Mouse (Mus musculus) lung, embryonic 14.5 days (tissue): Measurements from ENCODE around the gene Mmab. TPM values are rescaled to one million over a fixed set of nuclear protein-coding genes. Genes with fewer than 3 reads are reported as not detected.
A peak's percentile ranks its signal among the peaks of the same experiment; 100 is the strongest.

ENCODE experiments used
- ATAC-seq: fragments of 200-750 bp; cut with Nextera tagmentation; 2 replicates; pipeline ENCODE4 v1.8.0; 2017; ENCODE audit warnings: mild to moderate bottlenecking, moderate TSS enrichment, moderate library complexity; ENCODE audit not compliant: insufficient read depth
- DNase-seq: peaks from one replicate; pipeline ENCODE4 v3.0.0-alpha.2; 2015
- H3K27ac ChIP-seq: fragments of 300-500 bp; sonication (generic); 2 replicates; pipeline ENCODE4 v1.5.1; 2014; ENCODE audit warnings: low read depth, mild to moderate bottlenecking, moderate library complexity
- H3K27me3 ChIP-seq: fragments of 300-500 bp; sonication (generic); 2 replicates; pipeline ENCODE4 v1.6.1; 2014; ENCODE audit warnings: low read length, control low read depth; ENCODE audit not compliant: insufficient read depth
- H3K36me3 ChIP-seq: fragments of 300-500 bp; sonication (generic); 2 replicates; pipeline ENCODE4 v1.6.1; 2014; ENCODE audit warnings: control low read depth; ENCODE audit not compliant: insufficient read depth
- H3K4me1 ChIP-seq: fragments of 300-500 bp; sonication (generic); 2 replicates; pipeline ENCODE4 v1.6.1; 2014; ENCODE audit warnings: antibody characterized with exemption, control low read depth; ENCODE audit not compliant: insufficient read depth
- H3K4me2 ChIP-seq: fragments of 300-500 bp; sonication (generic); 2 replicates; pipeline ENCODE4 v1.6.1; 2014; ENCODE audit warnings: mild to moderate bottlenecking
- H3K4me3 ChIP-seq: fragments of 300-500 bp; sonication (generic); 2 replicates; pipeline ENCODE4 v1.5.1; 2014; ENCODE audit warnings: low read depth, low read length
- H3K9ac ChIP-seq: fragments of 300-500 bp; sonication (generic); 2 replicates; pipeline ENCODE4 v1.6.1; 2014
- H3K9me3 ChIP-seq: fragments of 300-500 bp; sonication (generic); 2 replicates; pipeline ENCODE4 v1.6.1; 2016; ENCODE audit warnings: low read depth, low read length, control low read depth
- CTCF ChIP-seq: IDR thresholded peaks from 2 replicates; pipeline ENCODE4 v1.5.1; 2016; ENCODE audit warnings: antibody characterized with exemption, low read depth
- WGBS: fragments of 180-500 bp; shearing (Covaris S2); extraction: QIAGEN DNeasy Blood & Tissue Kit; methylation state at CpG from one replicate; pipeline ENCODE4 v1.1.7; 2014; 5-methylcytosine and 5-hydroxymethylcytosine counted together
- polyA plus RNA-seq: library from polyadenylated mRNA; unstranded; fragments of >200 nt; fragmentation: Nextera tagmentation; extraction: Ambion mirVana; gene quantifications from 2 replicates; pipeline ENCODE4 v1.2.1, GENCODE M21; 2014

The Mmab gene
- polyA plus RNA-seq, 1 experiment from 2014 or later: 32.4 TPM

- no peak overlapping the region for H3K4me3 ChIP-seq
- WGBS: 52% methylated on average over 3 of the region's 3 CpGs
- no peaks in the 10 kb centered on the region for H3K27me3 ChIP-seq
Measured at GRCm38 (mm10) chr5:114470359-114470758, 26.5 kb upstream of the Mmab start.

GRCm38 (mm10) chr5:114468007-114468406 lies 24.1 kb upstream of the Mmab start:
- DNase-seq (no peak), ATAC-seq (no peak)
- H3K4me2 ChIP-seq: peak overlapping the region; percentile 54
- 58% methylated on average over 4 of the region's 4 CpGs for WGBS
- H3K27ac ChIP-seq: peak overlapping the region; percentile 86
- peak overlapping the region; percentile 29; the same call in 1 of the 2 replicates for H3K9ac ChIP-seq
- H3K4me3 ChIP-seq: no peak overlapping the region
- no peaks in the 10 kb centered on the region for H3K27me3 ChIP-seq
- no peaks in the 10 kb centered on the region for H3K36me3 ChIP-seq
- H3K4me1 ChIP-seq: peaks cover 12% of the 10 kb centered on the region
- no peak for TF ChIP-seq CTCF
- H3K9me3 ChIP-seq: no peaks in the 10 kb centered on the region

More at GRCm38 (mm10) chr5:114470359-114470758, 26.5 kb upstream of the Mmab start:
- Histone ChIP-seq H3K27ac (no peak overlapping the region), H3K4me2 (no peak overlapping the region), H3K4me1 (peaks cover 14% of the 10 kb centered on the region), H3K9me3 (no peaks in the 10 kb centered on the region), H3K9ac (no peak overlapping the region), H3K36me3 (no peaks in the 10 kb centered on the region)
- no peak for ATAC-seq
- no peak for TF ChIP-seq CTCF
- no peak for DNase-seq

- DNase-seq: peak; percentile 92
- ATAC-seq: peak; percentile 88
- Histone ChIP-seq H3K27me3 (no peaks in the 10 kb centered on the region), H3K4me2 (peak overlapping the region; percentile 54), H3K36me3 (no peaks in the 10 kb centered on the region), H3K27ac (peak overlapping the region; percentile 86), H3K4me1 (peaks cover 12% of the 10 kb centered on the region), H3K4me3 (peak overlapping the region; percentile 27), H3K9ac (peak overlapping the region; percentile 29), H3K9me3 (no peaks in the 10 kb centered on the region)
- 2% methylated on average over 13 of the region's 13 CpGs for WGBS
- no peak for TF ChIP-seq CTCF
Measured at GRCm38 (mm10) chr5:114467430-114467829, 23.6 kb upstream of the Mmab start.

GRCm38 (mm10) chr5:114467019-114467418 lies 23.2 kb upstream of the Mmab start:
- Histone ChIP-seq H3K27ac (peak overlapping the region; percentile 64), H3K36me3 (no peaks in the 10 kb centered on the region), H3K27me3 (no peaks in the 10 kb centered on the region), H3K9ac (peak overlapping the region; percentile 29; the same call in 1 of the 2 replicates), H3K4me3 (peak overlapping the region; percentile 27), H3K4me1 (peaks cover 12% of the 10 kb centered on the region), H3K4me2 (peak overlapping the region; percentile 54), H3K9me3 (no peaks in the 10 kb centered on the region)
- peak; percentile 60 for ATAC-seq
- DNase-seq: no peak
- TF ChIP-seq CTCF: no peak
- 3% methylated on average over 11 of the region's 11 CpGs for WGBS

GRCm38 (mm10) chr5:114465641-114466040 lies 21.8 kb upstream of the Mmab start:
- Histone ChIP-seq H3K27ac (no peak overlapping the region), H3K27me3 (no peaks in the 10 kb centered on the region), H3K9ac (no peak overlapping the region), H3K9me3 (no peaks in the 10 kb centered on the region), H3K4me2 (no peak overlapping the region), H3K4me1 (peaks cover 17% of the 10 kb centered on the region), H3K4me3 (no peak overlapping the region), H3K36me3 (no peaks in the 10 kb centered on the region)
- DNase-seq (no peak), ATAC-seq (no peak)
- 64% methylated on average over 7 of the region's 7 CpGs for WGBS
- TF ChIP-seq CTCF: no peak

GRCm38 (mm10) chr5:114464561-114464960 lies 20.7 kb upstream of the Mmab start:
- no peaks in the 10 kb centered on the region for H3K36me3 ChIP-seq
- WGBS: 71% methylated on average over 2 of the region's 2 CpGs
- no peak overlapping the region for H3K4me3 ChIP-seq
- TF ChIP-seq CTCF: no peak
- no peak overlapping the region for H3K9ac ChIP-seq
- no peaks in the 10 kb centered on the region for H3K9me3 ChIP-seq
- no peak overlapping the region for H3K4me2 ChIP-seq
- DNase-seq (peak; percentile 44), ATAC-seq (no peak)
- H3K27me3 ChIP-seq: no peaks in the 10 kb centered on the region
- H3K27ac ChIP-seq: peak overlapping the region; percentile 1; the same call in 1 of the 2 replicates
- peaks cover 17% of the 10 kb centered on the region for H3K4me1 ChIP-seq

GRCm38 (mm10) chr5:114462067-114463040 lies 18.5 kb upstream of the Mmab start:
- H3K4me3 ChIP-seq: no peak overlapping the region
- no peak for TF ChIP-seq CTCF
- H3K9me3 ChIP-seq: no peaks in the 10 kb centered on the region
- no peak overlapping the region for H3K9ac ChIP-seq
- DNase-seq (no peak), ATAC-seq (no peak)
- peaks cover 10% of the 10 kb centered on the region; the same call in 1 of the 2 replicates for H3K4me1 ChIP-seq
- no peaks in the 10 kb centered on the region for H3K36me3 ChIP-seq
- H3K27me3 ChIP-seq: no peaks in the 10 kb centered on the region
- 77% methylated on average over 24 of the region's 24 CpGs for WGBS
- H3K4me2 ChIP-seq: no peak overlapping the region
- no peak overlapping the region for H3K27ac ChIP-seq
